Mouse (Mus musculus): ENCODE measurements at regions not wholly inside any gene's neighbourhood (a gene's known extent, or its start where the extent isn't known, plus 50 kb on each side); places are given as distances from the start of the nearest gene placed in this dataset.
A peak's percentile ranks its signal among the peaks of the same experiment; 100 is the strongest.

GRCm38 (mm10) chr6:73401059-73401458, 68.4 kb downstream of the 4931417E11Rik start:
- DNase-seq = no peak

- DNase-seq = no peak
Observed at GRCm38 (mm10) chr6:73389301-73389700, 80.2 kb downstream of the 4931417E11Rik start.

DNA sequence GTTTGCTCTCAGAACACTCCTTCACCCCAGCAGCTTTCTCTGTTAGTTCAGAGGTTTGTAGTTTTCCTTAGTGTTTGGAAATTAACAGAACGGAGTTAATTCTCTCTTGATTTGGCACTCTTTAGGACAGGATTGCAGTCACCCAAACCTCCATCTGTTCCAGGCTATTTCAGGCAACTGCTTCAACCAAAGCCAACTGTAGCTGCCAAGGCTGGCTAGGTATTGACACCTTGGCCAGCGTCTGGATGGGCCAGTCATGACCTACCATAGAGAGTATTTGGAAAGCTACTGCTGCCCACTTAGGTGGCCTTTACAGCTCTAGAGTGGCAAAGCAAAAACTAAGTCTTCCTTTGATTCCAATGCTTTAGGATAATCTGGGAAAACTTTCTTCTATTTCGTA, 83.2 kb downstream of the 4931417E11Rik start:
- no peak for DNase-seq

DNA sequence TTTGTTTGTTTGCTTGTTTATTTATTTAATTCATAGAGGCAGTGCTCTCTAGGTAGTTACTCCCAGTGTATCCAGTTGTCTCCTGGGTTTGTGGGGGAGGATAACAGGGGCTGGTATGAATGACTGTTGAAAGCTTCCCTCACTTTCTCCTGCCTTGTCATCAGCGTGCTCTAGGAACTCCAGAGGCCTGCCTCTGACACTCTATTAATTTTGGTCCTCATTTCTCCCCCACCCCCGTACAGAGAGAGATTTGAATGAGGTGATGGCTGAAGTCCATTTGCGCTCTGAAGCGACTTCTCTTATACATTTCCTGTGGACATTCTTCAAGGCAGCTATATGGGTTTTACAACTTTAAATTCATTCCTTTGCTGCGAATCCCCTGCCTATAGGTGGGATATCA, 89.6 kb downstream of the 4931417E11Rik start:
- no peak for DNase-seq

GRCm38 (mm10) chr6:73377884-73378283, 91.6 kb downstream of the 4931417E11Rik start:
- DNase-seq = no peak

- DNase-seq = no peak
Observed at GRCm38 (mm10) chr6:73376291-73376690, 93.2 kb downstream of the 4931417E11Rik start.

GRCm38 (mm10) chr6:73372901-73373300, 96.6 kb downstream of the 4931417E11Rik start:
- DNase-seq = no peak

DNA sequence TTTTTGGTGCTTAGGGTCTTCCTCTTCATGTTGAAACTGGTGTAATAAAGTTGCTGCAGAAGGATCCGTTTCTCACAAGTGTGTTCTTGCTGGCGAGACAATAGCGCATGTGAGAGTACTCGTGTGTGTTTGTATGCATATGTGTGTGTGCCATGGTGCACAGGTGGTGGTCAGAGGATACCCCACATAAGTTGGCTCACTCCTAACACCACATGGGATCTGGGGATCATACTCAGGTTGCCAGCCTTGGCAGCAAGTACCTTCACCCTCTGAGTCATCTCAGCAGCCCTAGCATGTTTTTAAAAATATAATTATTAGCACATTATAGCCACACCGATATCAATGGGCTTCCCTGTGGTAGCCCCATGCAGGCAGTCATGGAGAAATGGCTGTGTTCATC, 97.6 kb downstream of the 4931417E11Rik start:
- no peak for DNase-seq

GRCm38 (mm10) chr6:73370901-73371300, 98.6 kb downstream of the 4931417E11Rik start:
- DNase-seq = no peak

GRCm38 (mm10) chr6:73368836-73369141, 100.7 kb downstream of the 4931417E11Rik start:
- DNase-seq = no peak

GRCm38 (mm10) chr6:73368047-73368835, 101.2 kb downstream of the 4931417E11Rik start:
- DNase-seq = no peak

- peak; percentile 37 to 61 for DNase-seq
Observed at GRCm38 (mm10) chr6:73367616-73368015, 101.9 kb downstream of the 4931417E11Rik start.

- no peak for DNase-seq
Observed at GRCm38 (mm10) chr6:73366626-73367025, 102.8 kb downstream of the 4931417E11Rik start.

DNA sequence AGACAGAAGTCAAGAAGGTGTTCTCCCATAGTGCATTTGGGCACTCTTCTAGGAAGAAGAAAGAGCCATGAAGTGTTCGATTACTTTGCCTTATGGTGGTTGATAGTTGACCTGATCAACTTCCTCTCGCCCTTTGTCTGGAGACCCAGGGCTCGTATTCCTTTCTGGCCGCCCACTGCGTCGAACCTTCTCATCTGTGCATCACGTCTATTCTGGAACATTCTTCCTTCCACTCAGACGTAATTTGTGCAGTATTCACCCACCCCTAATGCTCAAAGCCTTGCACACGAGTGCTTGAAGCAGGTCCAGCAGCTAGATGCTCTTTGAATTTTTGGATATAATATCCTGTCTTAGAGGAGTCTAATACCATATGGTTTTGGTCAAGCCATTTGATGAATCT, 104.2 kb downstream of the 4931417E11Rik start:
- DNase-seq = no peak

GRCm38 (mm10) chr6:73334995-73335394, 86.8 kb downstream of the Suclg1 start:
- no peak for DNase-seq

GRCm38 (mm10) chr6:73329666-73330065, 81.5 kb downstream of the Suclg1 start:
- no peak for DNase-seq
